Mouse (Mus musculus) heart, embryonic 11.5 days (tissue): ENCODE results near the gene D1Pas1. TPM values are rescaled to one million over a fixed set of nuclear protein-coding genes. Genes with fewer than 3 reads are reported as not detected.

Source experiments
- ATAC-seq: fragments of 200-750 bp; cut with Nextera tagmentation; replicated peaks from 2 replicates; pipeline ENCODE4 v1.8.0; 2017; ENCODE audit warnings: moderate library complexity; ENCODE audit not compliant: insufficient number of reproducible peaks, low FRiP score, low TSS enrichment
- H3K27ac ChIP-seq: fragments of 300-500 bp; sonication (generic); 2 replicates; pipeline ENCODE4 v1.5.1; 2014; ENCODE audit warnings: mild to moderate bottlenecking, low read depth, low read length
- H3K27me3 ChIP-seq: fragments of 300-500 bp; sonication (generic); 2 replicates; pipeline ENCODE4 v1.6.1; 2014; ENCODE audit warnings: mild to moderate bottlenecking, low read length, mixed read lengths; ENCODE audit not compliant: control insufficient read depth, insufficient read depth
- H3K36me3 ChIP-seq: fragments of 300-500 bp; sonication (generic); 2 replicates; pipeline ENCODE4 v1.6.1; 2014; ENCODE audit warnings: mild to moderate bottlenecking, low read length, moderate library complexity, mixed read lengths; ENCODE audit not compliant: control insufficient read depth, insufficient read depth
- H3K4me1 ChIP-seq: fragments of 300-500 bp; sonication (generic); 2 replicates; pipeline ENCODE4 v1.6.1; 2014; ENCODE audit warnings: low read length; ENCODE audit not compliant: control insufficient read depth, insufficient read depth
- H3K4me2 ChIP-seq: fragments of 300-500 bp; sonication (generic); 2 replicates; pipeline ENCODE4 v1.6.1; 2014; ENCODE audit warnings: mild to moderate bottlenecking, moderate library complexity
- H3K4me3 ChIP-seq: fragments of 300-500 bp; sonication (generic); 2 replicates; pipeline ENCODE4 v1.5.1; 2014; ENCODE audit warnings: low read depth, low read length
- H3K9ac ChIP-seq: fragments of 300-500 bp; sonication (generic); 2 replicates; pipeline ENCODE4 v1.6.1; 2014; ENCODE audit warnings: mild to moderate bottlenecking, low read depth, low read length, moderate library complexity
- H3K9me3 ChIP-seq: fragments of 300-500 bp; sonication (generic); replicated peaks from 2 replicates; pipeline ENCODE4 v1.6.1; 2016; ENCODE audit warnings: low read length; ENCODE audit not compliant: control insufficient read depth
- WGBS: fragments of 180-500 bp; shearing (Covaris S2); extraction: QIAGEN DNeasy Blood & Tissue Kit; methylation state at CpG from one replicate; pipeline ENCODE4 v1.1.7; 2014; ENCODE audit not compliant: insufficient replicate concordance; 5-methylcytosine and 5-hydroxymethylcytosine counted together
- polyA plus RNA-seq: library from polyadenylated mRNA; unstranded; fragments of >200 nt; fragmentation: Nextera tagmentation; extraction: Ambion mirVana; gene quantifications from 2 replicates; pipeline ENCODE4 v1.2.1, GENCODE M21; 2014

Gene D1Pas1
- polyA plus RNA-seq, 1 experiment from 2014 or later: 0.21 TPM

- Histone ChIP-seq H3K27ac (no peak overlapping the region), H3K4me2 (no peak overlapping the region), H3K36me3 (no peaks in the 10 kb centered on the region), H3K27me3 (no peaks in the 10 kb centered on the region), H3K4me1 (no peaks in the 10 kb centered on the region), H3K9ac (no peak overlapping the region), H3K9me3 (no peaks in the 10 kb centered on the region), H3K4me3 (no peak overlapping the region)
- 70% methylated on average over 1 of the region's 1 CpGs for WGBS
- no peak for ATAC-seq
Observed at GRCm38 (mm10) chr1:187015673-187016072, 48.5 kb downstream of the D1Pas1 start.

GRCm38 (mm10) chr1:187016116-187016515, 48.9 kb downstream of the D1Pas1 start:
- WGBS: 44% methylated on average over 4 of the region's 4 CpGs
- H3K4me3 ChIP-seq: no peak overlapping the region
- H3K27me3 ChIP-seq: no peaks in the 10 kb centered on the region
- no peak for ATAC-seq
- no peak overlapping the region for H3K4me2 ChIP-seq
- H3K9me3 ChIP-seq: no peaks in the 10 kb centered on the region
- H3K9ac ChIP-seq: no peak overlapping the region
- H3K27ac ChIP-seq: no peak overlapping the region
- H3K36me3 ChIP-seq: no peaks in the 10 kb centered on the region
- no peaks in the 10 kb centered on the region for H3K4me1 ChIP-seq

GRCm38 (mm10) chr1:187020011-187020410, 52.8 kb downstream of the D1Pas1 start:
- H3K4me2 ChIP-seq: no peak overlapping the region
- 80% methylated on average over 7 of the region's 7 CpGs for WGBS
- no peaks in the 10 kb centered on the region for H3K9me3 ChIP-seq
- H3K27ac ChIP-seq: no peak overlapping the region
- H3K27me3 ChIP-seq: no peaks in the 10 kb centered on the region
- no peak for ATAC-seq
- no peak overlapping the region for H3K4me3 ChIP-seq
- H3K36me3 ChIP-seq: no peaks in the 10 kb centered on the region
- H3K4me1 ChIP-seq: no peaks in the 10 kb centered on the region
- no peak overlapping the region for H3K9ac ChIP-seq

Other genes with a start within 250 kb of the D1Pas1 start
- 45.6 and 49.5 TPM in 2 replicates for gene Rrp15, start 218.1 kb upstream of the D1Pas1 start, polyA plus RNA-seq
- gene Spata17, start 248.0 kb downstream of the D1Pas1 start, polyA plus RNA-seq: 0.72 and 1.5 TPM in 2 replicates
- gene Gpatch2, start 248.1 kb downstream of the D1Pas1 start, polyA plus RNA-seq: 16.9 and 17.0 TPM in 2 replicates